Mouse (Mus musculus): Measurements from ENCODE around the gene Eps15l1. TPM values are rescaled to one million over a fixed set of nuclear protein-coding genes. Genes with fewer than 3 reads are reported as not detected.

The Eps15l1 gene
- polyA plus RNA-seq, 1 experiment from 2014 or later, result 73.4 TPM

DNA sequence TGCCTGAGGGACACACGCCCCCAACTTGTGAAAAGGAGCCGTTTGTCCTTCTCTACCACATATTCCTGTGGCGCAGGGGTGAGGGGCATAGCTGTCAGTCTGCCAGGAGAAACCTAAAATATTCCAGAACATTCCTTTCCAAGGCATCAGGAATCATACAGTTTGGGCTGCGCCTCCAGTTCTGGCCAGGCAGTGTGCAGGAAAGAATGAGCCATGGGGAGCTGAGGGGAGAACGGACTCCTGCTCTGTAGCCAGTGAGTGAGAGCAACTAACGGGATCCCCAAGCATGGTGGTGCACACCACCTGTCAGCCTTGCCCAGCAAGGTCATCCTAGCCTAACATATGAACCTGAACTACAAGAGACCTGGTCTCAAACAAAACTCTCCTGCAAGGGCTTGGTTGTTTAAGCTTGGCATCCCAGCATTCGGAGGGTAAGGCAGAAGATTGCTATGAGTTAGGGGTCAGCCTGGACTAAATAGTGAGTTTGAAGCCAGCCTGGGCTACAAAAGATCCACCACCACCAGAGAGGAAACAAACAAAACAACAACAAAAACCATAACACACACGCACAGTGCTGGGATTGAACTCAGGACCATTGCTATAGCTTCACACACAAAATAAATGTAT is 118.2 kb downstream of the Eps15l1 start:
- WGBS, result 76% methylated on average over 8 of the region's 8 CpGs
- H3K4me2 ChIP-seq (replicated peaks; ENCODE audit: low read depth, low read length), result no peak overlapping the region
- no peak overlapping the region for H3K9ac ChIP-seq (ENCODE audit: low read depth, low read length)
- H3K4me1 ChIP-seq (replicated peaks; ENCODE audit: control insufficient read depth, insufficient read depth, low read length), result no peaks in the 10 kb centered on the region
- no peaks in the 10 kb centered on the region for H3K36me3 ChIP-seq (ENCODE audit: control insufficient read depth, insufficient read depth, low read length)
- no peak overlapping the region for H3K27ac ChIP-seq (ENCODE audit: low read depth, low read length)
- H3K27me3 ChIP-seq (ENCODE audit: control insufficient read depth, insufficient read depth, low read length), result no peaks in the 10 kb centered on the region
- ATAC-seq (ENCODE audit: low FRiP score) (no peak), DNase-seq (ENCODE audit: low spot score) (no peak)
- H3K4me3 ChIP-seq (ENCODE audit: low read depth, low read length), result no peak overlapping the region
- no peaks in the 10 kb centered on the region for H3K9me3 ChIP-seq (ENCODE audit: control insufficient read depth, low read length)

DNA sequence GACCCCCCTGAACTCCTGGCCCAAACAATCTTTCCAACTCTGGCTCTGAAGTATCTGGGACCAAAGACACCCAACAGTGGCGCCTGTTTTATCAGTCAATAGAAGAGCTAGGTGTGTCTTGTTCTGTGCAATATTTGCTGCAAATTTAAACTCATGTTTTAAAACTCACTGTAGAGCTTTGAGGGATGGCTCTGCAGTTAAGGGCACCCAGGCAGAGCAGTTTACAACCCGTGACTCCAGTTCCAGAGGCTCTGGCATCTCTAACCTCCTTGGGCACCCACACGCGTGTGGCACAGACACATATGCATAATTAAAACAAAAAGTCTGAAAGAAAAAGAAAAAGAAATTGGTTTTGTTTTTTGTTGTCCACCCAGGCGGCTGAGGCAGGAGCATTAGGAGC is 119.8 kb downstream of the Eps15l1 start:
- no peaks in the 10 kb centered on the region for H3K9me3 ChIP-seq (ENCODE audit: control insufficient read depth, low read length)
- H3K27ac ChIP-seq (ENCODE audit: low read depth, low read length), result no peak overlapping the region
- H3K4me2 ChIP-seq (replicated peaks; ENCODE audit: low read depth, low read length), result no peak overlapping the region
- H3K9ac ChIP-seq (ENCODE audit: low read depth, low read length), result no peak overlapping the region
- H3K36me3 ChIP-seq (ENCODE audit: control insufficient read depth, insufficient read depth, low read length), result no peaks in the 10 kb centered on the region
- H3K4me1 ChIP-seq (replicated peaks; ENCODE audit: control insufficient read depth, insufficient read depth, low read length), result no peaks in the 10 kb centered on the region
- DNase-seq (ENCODE audit: low spot score), result no peak
- H3K27me3 ChIP-seq (ENCODE audit: control insufficient read depth, insufficient read depth, low read length), result no peaks in the 10 kb centered on the region
- no peak overlapping the region for H3K4me3 ChIP-seq (ENCODE audit: low read depth, low read length)
- WGBS, result 84% methylated on average over 5 of the region's 5 CpGs
- ATAC-seq (ENCODE audit: low FRiP score), result no peak

DNA sequence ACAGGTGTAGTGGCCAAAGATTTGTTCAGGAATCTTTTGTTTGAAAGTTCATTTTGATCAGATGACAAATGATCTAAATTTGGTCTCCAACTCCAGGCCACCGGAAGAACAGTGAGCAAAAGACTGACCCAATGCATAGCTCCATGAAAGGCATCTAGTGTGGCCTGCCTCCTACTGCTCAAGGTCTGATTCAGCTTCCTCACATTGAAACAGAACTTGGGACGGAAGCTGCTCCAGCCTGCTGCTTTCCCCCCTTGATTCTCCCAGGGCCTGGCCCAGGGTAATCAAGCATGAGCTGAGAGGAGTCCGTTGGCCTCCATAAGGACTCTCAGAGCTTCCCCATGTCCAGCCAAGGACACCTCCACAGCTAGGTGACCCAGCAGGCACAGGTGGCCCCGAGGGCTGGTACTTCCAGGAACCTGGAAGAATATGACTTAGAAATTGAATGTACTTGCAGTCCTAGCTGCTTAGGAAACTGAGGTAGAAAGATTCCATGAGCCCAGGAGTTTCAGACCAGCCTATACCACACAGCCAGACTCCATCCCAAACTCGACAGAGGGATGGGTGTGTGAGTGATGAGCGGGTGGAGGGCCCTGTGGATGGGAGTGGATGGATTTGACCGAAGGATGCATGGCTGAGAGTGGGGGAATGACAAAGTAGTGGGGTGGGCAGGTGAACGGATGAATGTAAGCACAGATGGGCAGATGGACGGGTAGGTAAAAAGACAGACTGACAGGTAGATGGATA is 120.4 kb downstream of the Eps15l1 start:
- no peak for ATAC-seq (ENCODE audit: low FRiP score)
- 84% methylated on average over 9 of the region's 9 CpGs for WGBS

DNA sequence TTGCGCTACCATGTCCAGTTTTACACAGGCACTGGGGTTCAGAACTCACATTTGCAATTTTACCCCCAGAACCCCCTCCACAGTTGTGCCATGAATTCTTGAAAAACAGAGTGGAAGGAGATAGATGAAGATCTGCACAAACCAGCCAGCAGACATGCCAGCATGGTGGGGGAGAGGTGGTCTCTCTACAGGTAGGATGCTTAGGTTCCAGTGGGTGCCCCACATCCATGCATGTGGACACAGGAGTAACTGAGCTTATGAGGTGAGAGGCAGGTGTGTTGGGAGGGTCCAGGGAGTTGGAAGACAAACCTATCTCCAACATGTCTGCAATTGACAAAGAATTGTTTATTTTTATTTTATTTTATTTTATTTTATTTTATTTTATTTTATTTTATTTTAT is 122.3 kb downstream of the Eps15l1 start:
- Histone ChIP-seq H3K27me3 (ENCODE audit: control insufficient read depth, insufficient read depth, low read length) (no peaks in the 10 kb centered on the region), H3K9me3 (ENCODE audit: control insufficient read depth, low read length) (no peaks in the 10 kb centered on the region), H3K36me3 (ENCODE audit: control insufficient read depth, insufficient read depth, low read length) (no peaks in the 10 kb centered on the region), H3K4me3 (ENCODE audit: low read depth, low read length) (no peak overlapping the region), H3K4me1 (replicated peaks; ENCODE audit: control insufficient read depth, insufficient read depth, low read length) (no peaks in the 10 kb centered on the region), H3K9ac (ENCODE audit: low read depth, low read length) (no peak overlapping the region), H3K27ac (ENCODE audit: low read depth, low read length) (no peak overlapping the region), H3K4me2 (replicated peaks; ENCODE audit: low read depth, low read length) (no peak overlapping the region)
- no peak for ATAC-seq (ENCODE audit: low FRiP score)
- no peak for DNase-seq (ENCODE audit: low spot score)
- WGBS, result 91% methylated on average over 1 of the region's 1 CpGs

More for the DNA sequence above, 120.4 kb downstream of the Eps15l1 start:
- DNase-seq (ENCODE audit: low spot score), result no peak
- no peaks in the 10 kb centered on the region for H3K4me1 ChIP-seq (replicated peaks; ENCODE audit: control insufficient read depth, insufficient read depth, low read length)
- H3K9me3 ChIP-seq (ENCODE audit: control insufficient read depth, low read length), result no peaks in the 10 kb centered on the region
- no peak overlapping the region for H3K4me2 ChIP-seq (replicated peaks; ENCODE audit: low read depth, low read length)
- H3K9ac ChIP-seq (ENCODE audit: low read depth, low read length), result no peak overlapping the region
- H3K36me3 ChIP-seq (ENCODE audit: control insufficient read depth, insufficient read depth, low read length), result no peaks in the 10 kb centered on the region
- H3K27ac ChIP-seq (ENCODE audit: low read depth, low read length), result no peak overlapping the region
- H3K27me3 ChIP-seq (ENCODE audit: control insufficient read depth, insufficient read depth, low read length), result no peaks in the 10 kb centered on the region
- no peak overlapping the region for H3K4me3 ChIP-seq (ENCODE audit: low read depth, low read length)

DNA sequence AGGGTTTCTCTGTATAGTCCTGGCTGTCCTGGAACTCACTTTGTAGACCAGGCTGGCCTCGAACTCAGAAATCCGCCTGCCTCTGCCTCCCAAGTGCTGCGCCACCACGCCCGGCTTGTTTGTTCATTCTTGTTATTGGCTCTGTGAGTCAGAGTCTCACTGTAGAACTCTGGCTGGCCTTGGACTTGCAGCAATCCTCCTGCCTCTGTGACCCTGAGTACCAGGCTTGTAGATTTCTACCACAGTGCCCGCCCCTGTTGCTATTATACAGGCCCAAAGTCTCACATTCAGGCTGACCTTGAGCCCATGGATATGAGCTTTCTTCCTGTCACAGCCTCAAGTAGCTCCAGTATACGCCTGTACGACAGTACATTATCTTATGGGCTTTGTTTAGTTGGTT is 124.7 kb downstream of the Eps15l1 start:
- ATAC-seq (ENCODE audit: low FRiP score), result no peak
- H3K27me3 ChIP-seq (ENCODE audit: control insufficient read depth, insufficient read depth, low read length), result no peaks in the 10 kb centered on the region
- H3K36me3 ChIP-seq (ENCODE audit: control insufficient read depth, insufficient read depth, low read length), result no peaks in the 10 kb centered on the region
- no peak overlapping the region for H3K4me3 ChIP-seq (ENCODE audit: low read depth, low read length)
- no peak overlapping the region for H3K27ac ChIP-seq (ENCODE audit: low read depth, low read length)
- 91% methylated on average over 8 of the region's 8 CpGs for WGBS
- no peak for DNase-seq (ENCODE audit: low spot score)
- H3K4me1 ChIP-seq (replicated peaks; ENCODE audit: control insufficient read depth, insufficient read depth, low read length), result no peaks in the 10 kb centered on the region
- no peak overlapping the region for H3K4me2 ChIP-seq (replicated peaks; ENCODE audit: low read depth, low read length)
- H3K9ac ChIP-seq (ENCODE audit: low read depth, low read length), result no peak overlapping the region
- H3K9me3 ChIP-seq (ENCODE audit: control insufficient read depth, low read length), result no peaks in the 10 kb centered on the region

DNA sequence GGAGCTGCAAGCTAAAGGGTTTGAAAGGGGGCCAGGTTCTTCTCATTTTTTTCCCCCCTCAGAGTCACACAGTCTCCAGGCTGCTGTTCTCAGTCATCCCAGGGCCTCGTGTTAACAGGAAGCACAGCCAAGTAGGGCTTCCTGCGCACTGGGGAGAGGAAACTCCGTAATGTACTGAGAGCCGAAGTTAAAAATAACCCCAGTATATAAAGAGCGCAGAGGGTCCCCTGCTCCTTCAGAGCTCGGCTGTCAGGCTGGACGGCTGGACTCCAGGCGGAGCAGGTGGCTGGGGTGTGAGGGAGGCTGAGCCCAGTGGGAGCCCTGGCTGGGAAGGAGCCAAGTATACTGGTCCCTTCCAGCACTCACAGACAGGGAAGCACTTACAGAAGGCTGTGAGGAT is 125.6 kb downstream of the Eps15l1 start:
- Histone ChIP-seq H3K4me1 (replicated peaks; ENCODE audit: control insufficient read depth, insufficient read depth, low read length) (no peaks in the 10 kb centered on the region), H3K4me2 (replicated peaks; ENCODE audit: low read depth, low read length) (no peak overlapping the region), H3K9me3 (ENCODE audit: control insufficient read depth, low read length) (no peaks in the 10 kb centered on the region), H3K9ac (ENCODE audit: low read depth, low read length) (no peak overlapping the region), H3K27ac (ENCODE audit: low read depth, low read length) (no peak overlapping the region), H3K4me3 (ENCODE audit: low read depth, low read length) (no peak overlapping the region), H3K27me3 (ENCODE audit: control insufficient read depth, insufficient read depth, low read length) (no peaks in the 10 kb centered on the region), H3K36me3 (ENCODE audit: control insufficient read depth, insufficient read depth, low read length) (no peaks in the 10 kb centered on the region)
- 70% methylated on average over 8 of the region's 8 CpGs for whole genome bisulfite sequencing
- ATAC-seq (ENCODE audit: low FRiP score) (no peak), DNase-seq (ENCODE audit: low spot score) (no peak)

DNA sequence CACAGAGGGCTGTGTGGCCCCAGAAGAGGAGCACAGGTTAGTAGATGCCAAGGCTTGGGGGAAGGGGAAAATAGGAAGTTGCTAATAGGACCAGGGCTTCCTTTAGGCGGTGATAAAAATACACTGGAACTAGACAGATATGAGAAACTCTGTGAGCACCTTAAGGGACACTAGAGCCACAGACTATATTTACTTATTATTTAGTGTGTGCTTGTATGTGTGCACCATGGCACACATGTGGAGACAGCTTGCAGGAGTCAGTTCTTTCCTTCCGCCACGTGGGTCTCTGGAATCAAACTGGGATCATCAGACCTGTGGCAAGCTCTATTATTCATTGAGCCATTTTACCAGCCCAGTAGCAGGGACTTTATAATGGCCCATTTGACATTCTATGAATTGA is 126.1 kb downstream of the Eps15l1 start:
- ATAC-seq (ENCODE audit: low FRiP score) (no peak), DNase-seq (ENCODE audit: low spot score) (no peak)
- 68% methylated on average over 3 of the region's 3 CpGs for WGBS
- H3K9me3 ChIP-seq (ENCODE audit: control insufficient read depth, low read length), result no peaks in the 10 kb centered on the region
- no peaks in the 10 kb centered on the region for H3K27me3 ChIP-seq (ENCODE audit: control insufficient read depth, insufficient read depth, low read length)
- no peaks in the 10 kb centered on the region for H3K4me1 ChIP-seq (replicated peaks; ENCODE audit: control insufficient read depth, insufficient read depth, low read length)
- H3K36me3 ChIP-seq (ENCODE audit: control insufficient read depth, insufficient read depth, low read length), result no peaks in the 10 kb centered on the region
- no peak overlapping the region for H3K9ac ChIP-seq (ENCODE audit: low read depth, low read length)
- no peak overlapping the region for H3K4me3 ChIP-seq (ENCODE audit: low read depth, low read length)
- H3K4me2 ChIP-seq (replicated peaks; ENCODE audit: low read depth, low read length), result no peak overlapping the region
- H3K27ac ChIP-seq (ENCODE audit: low read depth, low read length), result no peak overlapping the region

DNA sequence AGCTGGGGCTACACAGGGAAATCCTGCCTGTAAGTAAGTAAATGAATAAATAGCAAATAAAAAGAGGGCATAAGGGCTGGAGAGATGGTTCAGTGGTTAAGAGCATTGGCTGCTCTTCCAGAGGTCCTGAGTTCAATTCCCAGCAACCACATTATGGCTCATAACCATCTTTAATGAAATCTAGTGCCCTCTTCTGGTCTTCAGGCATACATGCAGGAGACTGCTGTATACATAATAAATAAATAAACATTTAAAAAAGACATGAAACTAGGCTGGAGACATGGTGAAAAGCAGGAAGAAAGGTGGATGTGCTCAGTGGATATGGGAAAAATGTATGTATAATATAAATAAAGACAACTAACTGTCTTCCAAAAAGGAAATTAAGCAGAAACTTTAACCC is 128.0 kb downstream of the Eps15l1 start:
- H3K36me3 ChIP-seq (ENCODE audit: control insufficient read depth, insufficient read depth, low read length), result no peaks in the 10 kb centered on the region
- no peak overlapping the region for H3K9ac ChIP-seq (ENCODE audit: low read depth, low read length)
- no peak for DNase-seq (ENCODE audit: low spot score)

DNA sequence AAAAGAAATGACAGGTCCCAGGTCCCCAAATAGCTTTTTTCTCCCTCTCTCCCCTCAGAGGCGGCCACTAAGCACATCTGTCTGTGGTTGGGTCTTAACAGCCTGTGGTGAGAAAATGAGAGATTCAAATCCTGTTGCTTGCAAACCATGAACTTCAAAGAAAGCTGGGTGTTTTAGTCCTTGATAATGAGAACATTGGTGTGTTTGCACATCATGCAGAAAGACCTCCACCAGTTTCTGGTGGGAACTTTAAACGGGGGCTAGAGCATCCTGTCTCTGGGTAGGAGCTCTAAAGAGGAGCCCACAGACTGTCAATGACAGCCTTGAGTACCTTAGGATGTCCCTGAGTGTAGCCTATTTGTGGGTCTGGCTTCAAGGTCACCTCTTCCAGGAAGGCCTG is 130.2 kb downstream of the Eps15l1 start:
- 81% methylated on average over 2 of the region's 2 CpGs for WGBS
- no peak overlapping the region for H3K27ac ChIP-seq (ENCODE audit: low read depth, low read length)
- no peak overlapping the region for H3K4me3 ChIP-seq (ENCODE audit: low read depth, low read length)
- H3K9ac ChIP-seq (ENCODE audit: low read depth, low read length), result no peak overlapping the region
- no peaks in the 10 kb centered on the region for H3K4me1 ChIP-seq (replicated peaks; ENCODE audit: control insufficient read depth, insufficient read depth, low read length)
- DNase-seq (ENCODE audit: low spot score), result no peak
- no peak overlapping the region for H3K4me2 ChIP-seq (replicated peaks; ENCODE audit: low read depth, low read length)
- no peak for ATAC-seq (ENCODE audit: low FRiP score)
- H3K9me3 ChIP-seq (ENCODE audit: control insufficient read depth, low read length), result no peaks in the 10 kb centered on the region
- H3K36me3 ChIP-seq (ENCODE audit: control insufficient read depth, insufficient read depth, low read length), result no peaks in the 10 kb centered on the region
- H3K27me3 ChIP-seq (ENCODE audit: control insufficient read depth, insufficient read depth, low read length), result no peaks in the 10 kb centered on the region

More for the DNA sequence above, 128.0 kb downstream of the Eps15l1 start:
- no peak overlapping the region for H3K4me3 ChIP-seq (ENCODE audit: low read depth, low read length)
- no peak overlapping the region for H3K4me2 ChIP-seq (replicated peaks; ENCODE audit: low read depth, low read length)
- H3K27ac ChIP-seq (ENCODE audit: low read depth, low read length), result no peak overlapping the region
- no peak for ATAC-seq (ENCODE audit: low FRiP score)
- no peaks in the 10 kb centered on the region for H3K9me3 ChIP-seq (ENCODE audit: control insufficient read depth, low read length)
- no peaks in the 10 kb centered on the region for H3K27me3 ChIP-seq (ENCODE audit: control insufficient read depth, insufficient read depth, low read length)
- no peaks in the 10 kb centered on the region for H3K4me1 ChIP-seq (replicated peaks; ENCODE audit: control insufficient read depth, insufficient read depth, low read length)

Data from hindbrain, embryonic 11.5 days (tissue).